Mouse (Mus musculus) ES-Bruce4 (cell line): ENCODE data around the gene Shisa9.

Source experiments
- CTCF ChIP-seq: IDR thresholded peaks from one replicate; pipeline ENCODE4 v1.8.1; 2011; ENCODE audit warnings: low read depth, low read length
- EP300 ChIP-seq: IDR thresholded peaks from 2 replicates; pipeline ENCODE4 v1.6.1; 2011; ENCODE audit warnings: low read depth, low read length; ENCODE audit not compliant: insufficient read depth
- POLR2A ChIP-seq: IDR thresholded peaks from one replicate; pipeline ENCODE4 v1.8.1; 2011; ENCODE audit warnings: low read length; ENCODE audit not compliant: insufficient read depth

DNA sequence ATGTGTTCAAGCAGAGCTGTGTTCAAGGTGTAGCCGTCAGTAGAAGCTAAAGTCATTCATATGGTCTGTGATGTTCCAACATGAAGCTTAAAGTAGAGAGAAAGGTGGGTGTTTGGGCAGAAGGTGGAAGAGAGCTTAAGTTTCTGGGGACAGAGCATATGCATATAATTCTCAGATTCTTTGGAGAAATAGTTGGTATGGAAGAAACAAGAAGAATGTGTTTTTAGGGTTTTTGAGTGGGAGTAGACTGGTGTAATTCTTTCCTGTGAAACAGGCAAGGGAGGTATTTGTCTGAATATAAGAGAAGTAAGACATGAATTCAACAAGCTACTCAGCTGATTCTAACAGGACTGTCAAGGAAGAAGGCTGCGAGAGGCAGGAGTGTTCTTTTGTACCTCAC lies 225.9 kb downstream of the Shisa9 start:
- TF ChIP-seq EP300 = no peak
- TF ChIP-seq POLR2A = no peak
- no peak for TF ChIP-seq CTCF
